Mouse (Mus musculus) heart, embryonic 11.5 days (tissue): ENCODE data around the gene Epn1. TPM values are rescaled to one million over a fixed set of nuclear protein-coding genes. Genes with fewer than 3 reads are reported as not detected.
"Not testable (repeated sequence)": the region's sequence is repeated elsewhere in the genome, so short reads cannot be mapped to it uniquely, and the experiment has no call there.

Source experiments
- ATAC-seq: fragments of 200-750 bp; cut with Nextera tagmentation; replicated peaks from 2 replicates; pipeline ENCODE4 v1.8.0; 2017; ENCODE audit warnings: moderate library complexity; ENCODE audit not compliant: insufficient number of reproducible peaks, low FRiP score, low TSS enrichment
- H3K27ac ChIP-seq: fragments of 300-500 bp; sonication (generic); 2 replicates; pipeline ENCODE4 v1.5.1; 2014; ENCODE audit warnings: mild to moderate bottlenecking, low read depth, low read length
- H3K27me3 ChIP-seq: fragments of 300-500 bp; sonication (generic); 2 replicates; pipeline ENCODE4 v1.6.1; 2014; ENCODE audit warnings: mild to moderate bottlenecking, low read length, mixed read lengths; ENCODE audit not compliant: control insufficient read depth, insufficient read depth
- H3K36me3 ChIP-seq: fragments of 300-500 bp; sonication (generic); 2 replicates; pipeline ENCODE4 v1.6.1; 2014; ENCODE audit warnings: mild to moderate bottlenecking, low read length, moderate library complexity, mixed read lengths; ENCODE audit not compliant: control insufficient read depth, insufficient read depth
- H3K4me1 ChIP-seq: fragments of 300-500 bp; sonication (generic); 2 replicates; pipeline ENCODE4 v1.6.1; 2014; ENCODE audit warnings: low read length; ENCODE audit not compliant: control insufficient read depth, insufficient read depth
- H3K4me2 ChIP-seq: fragments of 300-500 bp; sonication (generic); 2 replicates; pipeline ENCODE4 v1.6.1; 2014; ENCODE audit warnings: mild to moderate bottlenecking, moderate library complexity
- H3K4me3 ChIP-seq: fragments of 300-500 bp; sonication (generic); 2 replicates; pipeline ENCODE4 v1.5.1; 2014; ENCODE audit warnings: low read depth, low read length
- H3K9ac ChIP-seq: fragments of 300-500 bp; sonication (generic); 2 replicates; pipeline ENCODE4 v1.6.1; 2014; ENCODE audit warnings: mild to moderate bottlenecking, low read depth, low read length, moderate library complexity
- H3K9me3 ChIP-seq: fragments of 300-500 bp; sonication (generic); replicated peaks from 2 replicates; pipeline ENCODE4 v1.6.1; 2016; ENCODE audit warnings: low read length; ENCODE audit not compliant: control insufficient read depth
- WGBS: fragments of 180-500 bp; shearing (Covaris S2); extraction: QIAGEN DNeasy Blood & Tissue Kit; methylation state at CpG from one replicate; pipeline ENCODE4 v1.1.7; 2014; ENCODE audit not compliant: insufficient replicate concordance; 5-methylcytosine and 5-hydroxymethylcytosine counted together
- polyA plus RNA-seq: library from polyadenylated mRNA; unstranded; fragments of >200 nt; fragmentation: Nextera tagmentation; extraction: Ambion mirVana; gene quantifications from 2 replicates; pipeline ENCODE4 v1.2.1, GENCODE M21; 2014

Gene Epn1
- polyA plus RNA-seq, 1 experiment from 2014 or later = 47.0 TPM

GRCm38 (mm10) chr7:5061774-5062359 lies 18.2 kb upstream of the Epn1 start, which contains the start of gene U2af2:
Gene U2af2, plus strand, starts transcription at chr7:5062143.
- 0% methylated on average over 63 of the region's 65 CpGs for WGBS
- H3K4me3 ChIP-seq = peak within 1 kb of the TSS; percentile 78
- peak within 1 kb of the TSS; percentile 99 for H3K27ac ChIP-seq
- H3K9ac ChIP-seq = peak within 1 kb of the TSS; percentile 95
- no peaks in the 10 kb centered on the region for H3K9me3 ChIP-seq
- peaks cover 20% of the 10 kb centered on the region for H3K27me3 ChIP-seq
- H3K4me2 ChIP-seq = peak within 1 kb of the TSS; percentile 87
- 0 out of 2 replicates have a peak, but pooled peaks cover 4% of the 10 kb centered on the region for H3K36me3 ChIP-seq
- H3K4me1 ChIP-seq = peaks cover 18% of the 10 kb centered on the region; the same call in 1 of the 2 replicates
- ATAC-seq = peak; percentile 85

- WGBS = under 1% methylated on average over 51 of the region's 51 CpGs
- H3K27me3 ChIP-seq = peaks cover 14% of the 10 kb centered on the region
- no peaks in the 10 kb centered on the region for H3K9me3 ChIP-seq
- peaks cover 5% of the 10 kb centered on the region; the same call in 1 of the 2 replicates for H3K36me3 ChIP-seq
- H3K9ac ChIP-seq = peak overlapping the region; percentile 95
- H3K4me1 ChIP-seq = peaks cover 15% of the 10 kb centered on the region; the same call in 1 of the 2 replicates
- peak overlapping the region; percentile 78 for H3K4me3 ChIP-seq
- H3K27ac ChIP-seq = peak overlapping the region; percentile 99
- ATAC-seq = peak; percentile 65
- peak overlapping the region; percentile 87 for H3K4me2 ChIP-seq
These were observed 17.6 kb upstream of the Epn1 start for GRCm38 (mm10) chr7:5062360-5063001.

GRCm38 (mm10) chr7:5064886-5065285 lies 15.1 kb upstream of the Epn1 start:
- no peak for ATAC-seq
- Histone ChIP-seq H3K27ac (no peak overlapping the region), H3K4me1 (peaks cover 13% of the 10 kb centered on the region; the same call in 1 of the 2 replicates), H3K4me2 (no peak overlapping the region; the same call in 1 of the 2 replicates), H3K9me3 (no peaks in the 10 kb centered on the region), H3K9ac (no peak overlapping the region), H3K36me3 (peaks cover 26% of the 10 kb centered on the region), H3K27me3 (no peaks in the 10 kb centered on the region), H3K4me3 (no peak overlapping the region)
- 92% methylated on average over 6 of the region's 6 CpGs for WGBS

DNA sequence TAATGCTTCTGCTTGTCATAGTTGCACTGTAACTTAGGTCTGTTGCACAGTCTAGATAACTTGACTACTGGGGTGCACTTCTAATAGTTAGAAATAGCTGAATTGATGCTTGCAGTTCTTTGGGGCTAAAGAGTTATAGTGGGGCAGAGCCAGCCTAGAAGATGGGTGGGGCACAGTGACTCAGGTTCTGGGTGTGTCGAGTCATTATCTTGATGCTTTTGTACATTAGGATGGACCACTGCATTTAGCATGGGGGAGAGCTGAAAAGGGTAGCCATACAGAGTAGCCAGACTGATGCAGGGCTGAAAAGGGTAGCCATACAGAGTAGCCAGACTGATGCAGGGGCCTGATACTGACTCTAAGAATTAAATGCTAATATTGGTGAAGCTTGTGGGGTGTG lies 6.4 kb upstream of the Epn1 start:
- Histone ChIP-seq H3K9ac (no peak overlapping the region), H3K36me3 (peaks cover 61% of the 10 kb centered on the region), H3K27ac (no peak overlapping the region), H3K4me1 (peaks cover 2% of the 10 kb centered on the region; the same call in 1 of the 2 replicates), H3K4me3 (no peak overlapping the region), H3K9me3 (no peaks in the 10 kb centered on the region), H3K27me3 (no peaks in the 10 kb centered on the region), H3K4me2 (peak overlapping the region; percentile 19; the same call in 1 of the 2 replicates)
- no peak; the same call in 1 of the 2 replicates for ATAC-seq
- 72% methylated on average over 1 of the region's 1 CpGs for whole genome bisulfite sequencing

DNA sequence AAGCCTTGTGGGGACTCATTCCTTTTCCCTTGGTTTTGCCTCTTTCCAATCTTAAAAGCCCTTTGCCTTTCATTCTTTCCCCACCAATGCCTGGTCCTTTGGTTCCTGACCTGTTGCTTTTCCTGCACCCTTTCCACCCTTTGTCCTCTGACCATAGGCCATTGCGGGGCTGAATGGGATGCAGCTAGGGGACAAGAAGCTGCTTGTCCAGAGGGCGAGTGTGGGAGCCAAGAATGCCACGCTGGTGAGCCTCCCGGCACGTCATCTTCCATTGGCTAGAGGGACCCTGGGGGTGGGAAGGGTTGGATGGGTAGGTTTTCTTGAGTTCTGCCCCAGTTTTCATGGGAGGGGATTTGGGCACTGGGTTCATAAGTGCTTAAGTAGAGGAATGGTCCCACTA lies 5.1 kb upstream of the Epn1 start:
- H3K9ac ChIP-seq = no peak overlapping the region
- no peaks in the 10 kb centered on the region for H3K27me3 ChIP-seq
- ATAC-seq = no peak
- peaks cover 2% of the 10 kb centered on the region; the same call in 1 of the 2 replicates for H3K4me1 ChIP-seq
- H3K4me2 ChIP-seq = no peak overlapping the region
- WGBS = 93% methylated on average over 5 of the region's 5 CpGs
- H3K4me3 ChIP-seq = no peak overlapping the region
- H3K9me3 ChIP-seq = no peaks in the 10 kb centered on the region
- H3K36me3 ChIP-seq = peaks cover 53% of the 10 kb centered on the region
- no peak overlapping the region for H3K27ac ChIP-seq

GRCm38 (mm10) chr7:5076931-5077330 lies 3.1 kb upstream of the Epn1 start:
- Histone ChIP-seq H3K9me3 (no peaks in the 10 kb centered on the region), H3K27ac (no peak overlapping the region), H3K4me3 (no peak overlapping the region), H3K4me1 (peaks cover 12% of the 10 kb centered on the region), H3K4me2 (no peak overlapping the region), H3K27me3 (no peaks in the 10 kb centered on the region), H3K36me3 (peaks cover 34% of the 10 kb centered on the region), H3K9ac (no peak overlapping the region)
- 76% methylated on average over 2 of the region's 2 CpGs for WGBS
- no peak for ATAC-seq

GRCm38 (mm10) chr7:5079365-5080009 lies 548 bp upstream of the Epn1 start:
- ATAC-seq = 0 out of 2 replicates have a peak, but pooled peaks have one; percentile 7
- not testable (repeated sequence) for H3K27me3 ChIP-seq, H3K9me3 ChIP-seq
- Histone ChIP-seq H3K4me3 (peak overlapping the region; percentile 81), H3K4me2 (peak overlapping the region; percentile 70), H3K9ac (peak overlapping the region; percentile 91; the same call in 1 of the 2 replicates), H3K36me3 (peaks cover 21% of the 10 kb centered on the region), H3K27ac (peak overlapping the region; percentile 95), H3K4me1 (peaks cover 15% of the 10 kb centered on the region)
- WGBS = 50% methylated on average over 9 of the region's 13 CpGs

DNA sequence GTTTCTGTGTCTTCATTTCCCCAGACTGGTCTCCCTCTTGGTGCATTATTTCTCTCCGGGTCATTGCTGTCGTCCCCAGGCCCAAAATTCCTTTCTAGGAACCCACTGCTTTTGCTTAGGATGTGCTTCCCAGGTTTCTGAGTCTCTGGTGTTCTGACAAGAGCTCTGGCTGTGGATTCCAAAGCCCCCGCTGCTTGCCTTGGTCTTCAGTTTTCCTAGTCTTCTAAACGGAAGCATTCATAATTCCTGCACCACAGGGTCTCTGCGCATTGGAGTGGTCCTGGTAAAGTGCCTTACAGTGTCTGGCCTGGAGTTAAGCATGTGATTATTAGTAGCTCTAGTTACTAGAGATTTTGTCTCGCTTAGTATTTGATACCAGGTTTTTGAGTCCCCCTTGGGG lies 780 bp downstream of the Epn1 start:
- whole genome bisulfite sequencing = 17% methylated on average over 6 of the region's 6 CpGs
- Histone ChIP-seq H3K27ac (peak overlapping the region; percentile 95), H3K4me1 (peaks cover 18% of the 10 kb centered on the region), H3K36me3 (peaks cover 21% of the 10 kb centered on the region; the same call in 1 of the 2 replicates), H3K9me3 (no peaks in the 10 kb centered on the region), H3K4me2 (peak overlapping the region; percentile 70), H3K9ac (peak overlapping the region; percentile 91), H3K4me3 (peak overlapping the region; percentile 81), H3K27me3 (no peaks in the 10 kb centered on the region)
- no peak for ATAC-seq
